Mouse (Mus musculus): ENCODE measurements around the gene Fam126a.

DNA sequence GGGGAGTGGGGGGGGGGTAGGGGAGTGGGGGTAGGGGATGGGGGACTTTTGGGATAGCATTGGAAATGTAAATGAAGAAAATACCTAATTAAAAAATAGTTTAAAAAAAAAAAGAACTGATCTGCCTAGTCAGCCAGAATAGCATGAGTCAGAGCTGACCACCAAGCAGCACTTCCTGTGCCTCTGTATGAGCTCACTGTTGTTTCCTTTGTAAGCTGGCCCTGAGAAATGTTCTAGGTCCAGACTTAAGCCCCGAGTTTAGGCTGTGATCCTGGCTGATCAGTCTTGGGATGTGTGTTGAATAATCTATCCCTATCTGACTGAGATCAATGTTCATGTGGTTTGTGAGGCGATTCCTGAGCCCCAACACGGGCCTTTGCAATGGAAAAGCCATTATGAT, 143.4 kb downstream of the Fam126a start:
- TF ChIP-seq CTCF (IDR thresholded peaks at IDR 0.05) (no peak), EP300 (IDR thresholded peaks at IDR 0.05) (no peak)

Data from lung, postnatal 0 days (tissue).